Mouse (Mus musculus) limb, embryonic 14.5 days (tissue): ENCODE results near the gene Adprh. TPM values are rescaled to one million over a fixed set of nuclear protein-coding genes. Genes with fewer than 3 reads are reported as not detected.

ENCODE experiments used
- ATAC-seq: fragments of 200-750 bp; cut with Nextera tagmentation; 2 replicates; pipeline ENCODE4 v1.8.0; 2017; ENCODE audit warnings: low read depth, moderate number of reproducible peaks, moderate TSS enrichment; ENCODE audit not compliant: low FRiP score
- DNase-seq: peaks from one replicate; pipeline ENCODE4 v3.0.0-alpha.2; 2015; ENCODE audit warnings: low spot score
- H3K27ac ChIP-seq: fragments of 300-500 bp; sonication (generic); replicated peaks from 2 replicates; pipeline ENCODE4 v1.5.1; 2014; ENCODE audit warnings: low read depth, mild to moderate bottlenecking, low read length, moderate library complexity, mixed read lengths
- H3K27me3 ChIP-seq: fragments of 300-500 bp; sonication (generic); 2 replicates; pipeline ENCODE4 v1.6.1; 2014; ENCODE audit warnings: low read length, mixed read lengths; ENCODE audit not compliant: control insufficient read depth, insufficient read depth
- H3K36me3 ChIP-seq: fragments of 300-500 bp; sonication (generic); 2 replicates; pipeline ENCODE4 v1.6.1; 2014; ENCODE audit warnings: mild to moderate bottlenecking, low read length, moderate library complexity, mixed read lengths; ENCODE audit not compliant: control insufficient read depth, insufficient read depth
- H3K4me1 ChIP-seq: fragments of 300-500 bp; sonication (generic); 2 replicates; pipeline ENCODE4 v1.6.1; 2014; ENCODE audit warnings: antibody characterized with exemption, low read length, mixed read lengths; ENCODE audit not compliant: control insufficient read depth, insufficient read depth
- H3K4me2 ChIP-seq: fragments of 300-500 bp; sonication (generic); replicated peaks from 2 replicates; pipeline ENCODE4 v1.6.1; 2014; ENCODE audit warnings: low read depth, mild to moderate bottlenecking, low read length, moderate library complexity; ENCODE audit not compliant: severe bottlenecking
- H3K4me3 ChIP-seq: fragments of 300-500 bp; sonication (generic); replicated peaks from 2 replicates; pipeline ENCODE4 v1.5.1; 2014; ENCODE audit warnings: low read length
- H3K9ac ChIP-seq: fragments of 300-500 bp; sonication (generic); 2 replicates; pipeline ENCODE4 v1.6.1; 2014; ENCODE audit warnings: mild to moderate bottlenecking, low read depth, low read length, moderate library complexity; ENCODE audit not compliant: severe bottlenecking
- H3K9me3 ChIP-seq: fragments of 300-500 bp; sonication (generic); 2 replicates; pipeline ENCODE4 v1.6.1; 2016; ENCODE audit warnings: low read length; ENCODE audit not compliant: control insufficient read depth
- POLR2A ChIP-seq: fragments of 200-500 bp; IDR thresholded peaks from 2 replicates; pipeline ENCODE4 v1.8.0; 2012; ENCODE audit warnings: inconsistent platforms, mild to moderate bottlenecking, moderate library complexity, borderline replicate concordance; ENCODE audit not compliant: insufficient read depth, insufficient read length; ENCODE audit errors: extremely low read depth
- WGBS: fragments of 180-500 bp; shearing (Covaris S2); extraction: QIAGEN DNeasy Blood & Tissue Kit; methylation state at CpG from one replicate; pipeline ENCODE4 v1.1.7; 2014; 5-methylcytosine and 5-hydroxymethylcytosine counted together
- polyA plus RNA-seq, 2 experiments: library from polyadenylated mRNA; depleted of rRNA in 1 of 2; stranded (reverse) in 1 of 2; unstranded in 1 of 2; fragments of >200 nt; fragmentation: Nextera tagmentation in 1 of 2; extraction: Ambion mirVana in 1 of 2; gene quantifications; 2 replicates each; pipeline versions ENCODE4 v1.2.1 to v1.2.3; 2012 to 2014

Adprh gene
- polyA plus RNA-seq, 2 experiments: 69.5 to 114 TPM

- no peak for DNase-seq
- no peak for TF ChIP-seq POLR2A
- Histone ChIP-seq H3K4me3 (no peak overlapping the region), H3K9ac (no peak overlapping the region), H3K27ac (no peak overlapping the region), H3K4me2 (no peak overlapping the region), H3K36me3 (no peaks in the 10 kb centered on the region), H3K4me1 (no peaks in the 10 kb centered on the region), H3K9me3 (no peaks in the 10 kb centered on the region), H3K27me3 (no peaks in the 10 kb centered on the region)
- WGBS: 78% methylated on average over 5 of the region's 5 CpGs
- no peak for ATAC-seq
Measured at GRCm38 (mm10) chr16:38406293-38406692, 46.2 kb downstream of the Adprh start.

- no peak for TF ChIP-seq POLR2A
- Histone ChIP-seq H3K4me2 (no peak overlapping the region), H3K9ac (no peak overlapping the region), H3K9me3 (no peaks in the 10 kb centered on the region), H3K36me3 (no peaks in the 10 kb centered on the region), H3K27me3 (no peaks in the 10 kb centered on the region), H3K4me3 (no peak overlapping the region), H3K4me1 (peaks cover 13% of the 10 kb centered on the region), H3K27ac (no peak overlapping the region)
- DNase-seq (no peak), ATAC-seq (no peak)
- 87% methylated on average over 7 of the region's 7 CpGs for WGBS
Measured at GRCm38 (mm10) chr16:38403639-38404038, 48.9 kb downstream of the Adprh start.

GRCm38 (mm10) chr16:38401468-38401867 is 51.0 kb downstream of the Adprh start:
- ATAC-seq (no peak), DNase-seq (no peak)
- Histone ChIP-seq H3K4me1 (peaks cover 16% of the 10 kb centered on the region), H3K4me2 (no peak overlapping the region), H3K9me3 (no peaks in the 10 kb centered on the region), H3K27me3 (no peaks in the 10 kb centered on the region), H3K9ac (no peak overlapping the region), H3K27ac (no peak overlapping the region), H3K36me3 (no peaks in the 10 kb centered on the region), H3K4me3 (no peak overlapping the region)
- TF ChIP-seq POLR2A: no peak
- WGBS: 82% methylated on average over 6 of the region's 6 CpGs

GRCm38 (mm10) chr16:38400311-38400960 is 52.1 kb downstream of the Adprh start:
- Histone ChIP-seq H3K27ac (peak overlapping the region; percentile 62; the same call in 1 of the 2 replicates), H3K4me3 (peak overlapping the region; percentile 21), H3K27me3 (no peaks in the 10 kb centered on the region), H3K36me3 (no peaks in the 10 kb centered on the region), H3K9ac (peak overlapping the region; percentile 43), H3K4me1 (peaks cover 22% of the 10 kb centered on the region), H3K4me2 (peak overlapping the region; percentile 51), H3K9me3 (no peaks in the 10 kb centered on the region)
- DNase-seq (no peak), ATAC-seq (no peak)
- 81% methylated on average over 9 of the region's 9 CpGs for WGBS
- TF ChIP-seq POLR2A: no peak

- TF ChIP-seq POLR2A: peak; percentile 37; the same call in 1 of the 2 replicates
- Histone ChIP-seq H3K9me3 (no peaks in the 10 kb centered on the region), H3K27ac (peak overlapping the region; percentile 62; the same call in 1 of the 2 replicates), H3K4me1 (peaks cover 22% of the 10 kb centered on the region), H3K4me3 (peak overlapping the region; percentile 21), H3K4me2 (peak overlapping the region; percentile 51), H3K9ac (peak overlapping the region; percentile 43), H3K27me3 (no peaks in the 10 kb centered on the region), H3K36me3 (no peaks in the 10 kb centered on the region)
- WGBS: 22% methylated on average over 17 of the region's 17 CpGs
- ATAC-seq (peak; percentile 78), DNase-seq (peak; percentile 57)
Measured at GRCm38 (mm10) chr16:38399531-38400231, 52.8 kb downstream of the Adprh start.
